Mouse (Mus musculus) liver, adult 2 months (tissue): ENCODE measurements around the gene E2f1. TPM values are rescaled to one million over a fixed set of nuclear protein-coding genes. Genes with fewer than 3 reads are reported as not detected.
A peak's percentile ranks its signal among the peaks of the same experiment; 100 is the strongest.

ENCODE experiments used
- DNase-seq: peaks from one replicate; pipeline ENCODE4 v3.0.0-alpha.2; 2011; ENCODE audit warnings: low read depth, low spot score; ENCODE audit errors: extremely low read depth
- H3K27ac ChIP-seq: fragments of 200-500 bp; replicated peaks from 2 replicates; pipeline ENCODE4 v1.5.1; 2012; ENCODE audit warnings: low read depth, mild to moderate bottlenecking, control low read depth, inconsistent platforms, low read length; ENCODE audit not compliant: insufficient read depth
- H3K27me3 ChIP-seq: fragments of 200-500 bp; 2 replicates; pipeline ENCODE4 v1.6.1; 2012; ENCODE audit warnings: mild to moderate bottlenecking, moderate library complexity, low read length, inconsistent platforms; ENCODE audit not compliant: control insufficient read depth, insufficient read depth
- H3K36me3 ChIP-seq: fragments of 200-500 bp; 2 replicates; pipeline ENCODE4 v1.6.1; 2012; ENCODE audit warnings: low read length, inconsistent platforms; ENCODE audit not compliant: control insufficient read depth, insufficient read depth
- H3K4me1 ChIP-seq: fragments of 200-500 bp; 2 replicates; pipeline ENCODE4 v1.6.1; 2011; ENCODE audit warnings: low read length; ENCODE audit not compliant: control insufficient read depth, insufficient read depth
- H3K4me3 ChIP-seq: fragments of 200-500 bp; 2 replicates; pipeline ENCODE4 v1.5.1; 2011; ENCODE audit warnings: low read depth, mild to moderate bottlenecking, control low read depth, low read length, moderate library complexity; ENCODE audit not compliant: insufficient read depth
- H3K79me2 ChIP-seq: fragments of 200-500 bp; 2 replicates; pipeline ENCODE4 v1.6.1; 2012; ENCODE audit warnings: inconsistent platforms, mild to moderate bottlenecking, low read length, moderate library complexity; ENCODE audit not compliant: control insufficient read depth, insufficient read depth
- H3K9ac ChIP-seq: fragments of 200-500 bp; 2 replicates; pipeline ENCODE4 v1.6.1; 2012; ENCODE audit warnings: low read depth, mild to moderate bottlenecking, control low read depth, inconsistent platforms, low read length
- CTCF ChIP-seq: fragments of 200-500 bp; IDR thresholded peaks from 2 replicates; pipeline ENCODE4 v1.5.1; 2011; ENCODE audit warnings: low read depth, low read length, control low read depth
- POLR2A ChIP-seq: fragments of 200-500 bp; IDR thresholded peaks from 2 replicates; pipeline ENCODE4 v1.6.1; 2011; ENCODE audit warnings: low read length, control low read depth; ENCODE audit not compliant: insufficient read depth; ENCODE audit errors: extremely low read depth
- WGBS: fragments of 180-500 bp; shearing (Covaris S2); methylation state at CpG from one replicate; pipeline ENCODE4 v1.1.7; 2018; 5-methylcytosine and 5-hydroxymethylcytosine counted together
- polyA plus RNA-seq: library from polyadenylated mRNA; depleted of rRNA; stranded (reverse); fragments of >200 nt; gene quantifications from 2 replicates; pipeline ENCODE4 v1.2.3, GENCODE M21; 2012
- total RNA-seq: library from RNA; depleted of rRNA; stranded (reverse); fragments of >200 nt; gene quantifications from 2 replicates; pipeline ENCODE4 v1.2.3, GENCODE M21; 2014

Gene E2f1
- total and polyA plus RNA-seq, 2 experiments, result 1.1 to 2.4 TPM

DNA sequence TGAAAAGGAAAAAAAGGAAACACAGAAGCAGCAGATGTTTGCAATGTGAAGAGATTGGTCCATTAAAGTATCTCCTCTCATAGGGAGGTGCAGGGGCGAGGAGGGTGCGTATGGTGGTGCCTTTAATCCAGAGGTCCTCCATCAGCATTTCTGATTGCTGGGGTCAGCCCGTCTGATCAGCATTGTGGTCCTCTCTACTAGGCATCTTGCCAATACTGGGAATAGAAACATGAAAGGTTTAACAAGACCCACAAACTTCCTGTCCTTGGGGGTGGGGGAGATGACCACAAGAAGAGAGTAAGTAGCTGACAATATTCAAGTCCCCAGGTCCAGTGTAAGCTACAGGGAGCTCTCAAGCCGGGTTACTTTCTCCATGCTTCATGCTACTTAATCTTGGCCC is 974 bp upstream of the E2f1 start:
- Histone ChIP-seq H3K4me1 (peaks cover 2% of the 10 kb centered on the region; the same call in 1 of the 2 replicates), H3K36me3 (no peaks in the 10 kb centered on the region), H3K27me3 (no peaks in the 10 kb centered on the region), H3K79me2 (no peaks in the 10 kb centered on the region), H3K4me3 (no peak overlapping the region), H3K27ac (no peak overlapping the region), H3K9ac (no peak overlapping the region)
- TF ChIP-seq POLR2A (no peak), CTCF (no peak)
- no peak for DNase-seq
- 61% methylated on average over 4 of the region's 4 CpGs for WGBS

DNA sequence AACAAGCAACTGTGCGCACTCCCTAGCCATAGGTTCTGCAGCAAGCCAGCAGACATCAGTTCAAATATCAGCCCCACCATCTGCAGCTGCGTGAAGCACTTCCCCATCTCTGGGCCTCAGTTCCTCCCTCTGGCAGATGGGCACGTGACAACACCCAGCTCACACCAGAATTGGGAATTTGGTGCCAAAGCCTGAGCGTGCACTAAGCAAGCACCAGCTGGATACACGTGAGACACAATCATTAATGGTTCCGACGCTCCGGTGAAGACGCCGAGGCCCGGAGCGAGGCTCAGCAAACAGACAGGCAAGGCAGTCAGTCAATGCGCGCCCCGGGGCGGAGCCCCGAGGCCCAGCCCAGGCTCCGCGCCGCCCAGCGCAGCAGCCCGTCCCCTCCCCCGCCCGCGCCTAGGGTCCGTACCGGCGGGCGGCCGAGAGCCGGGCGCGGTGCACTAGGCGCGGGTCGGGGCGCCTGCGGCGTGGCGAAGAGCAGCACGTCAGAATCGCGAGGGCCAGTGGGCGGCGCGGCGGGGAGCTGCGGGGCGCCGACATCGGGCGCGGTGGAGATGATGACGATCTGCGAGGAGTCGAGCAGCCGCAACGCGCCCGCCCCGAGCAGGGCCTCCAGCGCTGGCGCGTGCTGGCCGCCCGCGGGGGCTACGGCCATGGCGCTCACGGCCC is 482 bp downstream of the E2f1 start:
- peak; percentile 78 for DNase-seq
- peaks cover 2% of the 10 kb centered on the region; the same call in 1 of the 2 replicates for H3K4me1 ChIP-seq
- WGBS, result under 1% methylated on average over 67 of the region's 70 CpGs

DNA sequence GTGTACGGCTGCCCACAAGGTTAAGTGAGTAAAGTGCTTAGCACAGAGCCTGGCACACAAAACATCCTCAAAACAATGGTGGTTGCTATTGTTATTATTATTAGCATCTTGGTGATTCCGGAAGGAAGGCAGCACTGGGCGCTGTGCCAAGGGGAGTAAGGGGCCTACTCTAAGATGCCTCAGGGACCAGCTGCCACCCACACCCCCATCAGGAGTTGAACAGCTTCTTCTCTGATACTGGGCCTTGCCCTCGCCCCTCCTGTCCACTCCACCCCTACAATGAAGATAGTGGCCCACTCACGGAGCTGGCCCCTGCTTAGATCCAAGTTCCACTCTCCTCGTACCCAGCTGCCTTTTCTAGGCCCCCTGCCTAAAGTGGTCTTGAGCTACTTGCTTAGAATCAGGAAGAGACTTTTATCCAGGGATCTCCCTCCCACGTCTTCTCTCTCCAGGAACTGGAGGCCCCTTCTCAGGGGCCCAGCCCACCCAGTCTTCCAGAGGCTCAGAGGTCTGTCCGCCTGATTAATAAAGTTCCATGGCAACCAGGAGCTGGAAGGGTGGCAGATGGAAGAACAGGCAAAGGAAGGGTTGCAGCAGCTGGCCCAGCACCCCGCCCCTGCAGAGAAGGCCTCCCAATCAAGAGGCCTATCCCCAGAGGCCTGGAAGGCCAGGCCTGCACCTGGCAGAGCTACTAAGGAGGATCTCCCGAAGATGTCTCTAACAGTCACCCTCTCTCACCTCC is 1.2 kb downstream of the E2f1 start:
- Histone ChIP-seq H3K4me1 (peaks cover 2% of the 10 kb centered on the region; the same call in 1 of the 2 replicates), H3K4me3 (peak overlapping the region; percentile 47), H3K27ac (peak overlapping the region; percentile 1; the same call in 1 of the 2 replicates), H3K27me3 (no peaks in the 10 kb centered on the region), H3K79me2 (no peaks in the 10 kb centered on the region), H3K9ac (peak overlapping the region; percentile 57; the same call in 1 of the 2 replicates), H3K36me3 (no peaks in the 10 kb centered on the region)
- DNase-seq, result no peak
- 65% methylated on average over 10 of the region's 10 CpGs for WGBS
- TF ChIP-seq POLR2A (no peak), CTCF (no peak)

More for the DNA sequence above, 482 bp downstream of the E2f1 start:
- no peaks in the 10 kb centered on the region for H3K27me3 ChIP-seq
- H3K4me3 ChIP-seq, result peak overlapping the region; percentile 47
- H3K36me3 ChIP-seq, result no peaks in the 10 kb centered on the region
- H3K27ac ChIP-seq, result peak overlapping the region; percentile 1; the same call in 1 of the 2 replicates
- peak overlapping the region; percentile 57 for H3K9ac ChIP-seq
- H3K79me2 ChIP-seq, result no peaks in the 10 kb centered on the region
- TF ChIP-seq POLR2A (no peak), CTCF (no peak)

DNA sequence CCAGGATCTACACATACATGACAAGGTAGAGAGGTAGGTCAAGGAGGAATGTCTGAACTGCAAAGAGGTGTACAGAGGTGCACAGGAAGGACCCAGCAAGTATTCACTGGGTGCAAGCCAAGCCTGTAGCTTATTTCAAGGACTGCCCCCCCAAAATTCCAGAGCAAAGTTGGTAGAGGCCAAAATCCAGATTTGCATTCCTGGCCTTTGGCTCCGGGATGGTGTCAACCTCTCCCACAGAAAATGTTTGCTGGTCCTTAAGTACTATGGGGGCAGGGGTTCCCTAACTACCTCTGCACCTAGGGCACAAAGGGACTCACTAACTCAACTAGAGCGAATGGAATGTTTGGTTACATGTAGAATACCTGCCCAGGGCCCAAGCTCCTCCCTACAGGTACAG is 1.9 kb downstream of the E2f1 start:
- Histone ChIP-seq H3K4me3 (no peak overlapping the region), H3K9ac (no peak overlapping the region), H3K4me1 (peaks cover 2% of the 10 kb centered on the region; the same call in 1 of the 2 replicates), H3K79me2 (no peaks in the 10 kb centered on the region), H3K36me3 (no peaks in the 10 kb centered on the region), H3K27me3 (no peaks in the 10 kb centered on the region), H3K27ac (no peak overlapping the region)
- DNase-seq, result no peak
- 58% methylated on average over 2 of the region's 2 CpGs for WGBS
- TF ChIP-seq CTCF (no peak), POLR2A (no peak)

DNA sequence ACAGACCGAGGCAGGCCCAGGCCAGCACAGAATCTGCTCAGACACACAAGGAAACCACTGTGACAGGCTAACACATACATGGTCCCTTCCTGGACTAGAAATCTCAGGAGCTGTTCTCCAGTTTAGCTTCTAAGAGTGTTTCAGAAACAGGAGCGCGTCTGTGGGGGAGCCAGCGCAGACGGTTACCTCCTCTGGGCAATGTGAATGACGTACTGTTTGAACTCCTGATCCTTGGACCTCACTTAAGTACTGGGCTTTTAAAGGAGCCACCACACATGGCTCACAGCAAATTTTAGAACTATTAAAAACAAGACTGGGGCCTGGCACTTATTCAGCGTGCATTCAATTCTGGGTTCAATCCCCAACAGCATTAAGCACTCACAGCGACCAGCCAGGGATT is 3.1 kb downstream of the E2f1 start:
- H3K4me3 ChIP-seq, result peak overlapping the region; percentile 14; the same call in 1 of the 2 replicates
- no peaks in the 10 kb centered on the region for H3K36me3 ChIP-seq
- peaks cover 2% of the 10 kb centered on the region; the same call in 1 of the 2 replicates for H3K4me1 ChIP-seq
- DNase-seq, result peak; percentile 73
- H3K9ac ChIP-seq, result peak overlapping the region; percentile 69
- WGBS, result 37% methylated on average over 8 of the region's 8 CpGs
- no peak for TF ChIP-seq CTCF
- H3K27me3 ChIP-seq, result no peaks in the 10 kb centered on the region
- no peaks in the 10 kb centered on the region for H3K79me2 ChIP-seq
- H3K27ac ChIP-seq, result no peak overlapping the region
